Mouse (Mus musculus) C2C12 (cell line): ENCODE results near the gene Pou3f3. TPM values are rescaled to one million over a fixed set of nuclear protein-coding genes. Genes with fewer than 3 reads are reported as not detected.

Experiments used
- H3K27me3 ChIP-seq: one replicate; pipeline ENCODE4 v1.6.1; 2011; ENCODE audit not compliant: control insufficient read depth, insufficient read depth, insufficient read length
- H3K36me3 ChIP-seq: one replicate; pipeline ENCODE4 v1.6.1; 2011; ENCODE audit not compliant: control insufficient read depth, insufficient read depth
- H3K4me3 ChIP-seq: one replicate; pipeline ENCODE4 v1.5.1; 2011; ENCODE audit warnings: mild to moderate bottlenecking, control low read depth; ENCODE audit not compliant: poor library complexity, insufficient read depth, severe bottlenecking
- H3K79me2 ChIP-seq: one replicate; pipeline ENCODE4 v1.6.1; 2011; ENCODE audit not compliant: control insufficient read depth, insufficient read depth
- H3K79me3 ChIP-seq: one replicate; pipeline ENCODE4 v1.6.1; 2011; ENCODE audit warnings: low read depth, control low read depth
- H3ac ChIP-seq: one replicate; pipeline ENCODE3; 2011; ENCODE audit warnings: low read depth; ENCODE audit not compliant: control insufficient read depth, insufficient read length
- CEBPB ChIP-seq: IDR thresholded peaks from one replicate; pipeline ENCODE4 v1.6.1; 2011; ENCODE audit warnings: low read depth, mild to moderate bottlenecking, control low read depth, moderate library complexity
- CTCF ChIP-seq: IDR thresholded peaks from one replicate; pipeline ENCODE4 v1.5.1; 2011; ENCODE audit not compliant: control insufficient read depth, insufficient read depth, insufficient read length
- FOSL1 ChIP-seq: IDR thresholded peaks from one replicate; pipeline ENCODE4 v1.8.0; 2011; ENCODE audit warnings: mild to moderate bottlenecking, low read length; ENCODE audit not compliant: poor library complexity, insufficient read depth, severe bottlenecking
- MAX ChIP-seq: IDR thresholded peaks from one replicate; pipeline ENCODE4 v1.6.1; 2011; ENCODE audit warnings: mild to moderate bottlenecking, control low read depth
- MYOD1 ChIP-seq: IDR thresholded peaks from one replicate; pipeline ENCODE4 v1.6.1; 2011; ENCODE audit warnings: low read depth; ENCODE audit not compliant: control insufficient read depth, insufficient read length
- MYOG ChIP-seq: IDR thresholded peaks from one replicate; pipeline ENCODE4 v1.6.1; 2011; ENCODE audit not compliant: control insufficient read depth, insufficient read length; ENCODE audit errors: extremely low read depth
- USF1 ChIP-seq: IDR thresholded peaks from one replicate; pipeline ENCODE4 v1.6.1; 2011; ENCODE audit warnings: low read depth, mild to moderate bottlenecking, control low read depth, moderate library complexity
- polyA plus RNA-seq: library from polyadenylated mRNA; unstranded; fragments of >200 nt; fragmentation: generic; extraction: Trizol; gene quantifications from one replicate; pipeline ENCODE4 v1.2.1, GENCODE M21; 2012; ENCODE audit warnings: missing spikeins

Gene Pou3f3
- polyA plus RNA-seq, 1 experiment: not detected

DNA sequence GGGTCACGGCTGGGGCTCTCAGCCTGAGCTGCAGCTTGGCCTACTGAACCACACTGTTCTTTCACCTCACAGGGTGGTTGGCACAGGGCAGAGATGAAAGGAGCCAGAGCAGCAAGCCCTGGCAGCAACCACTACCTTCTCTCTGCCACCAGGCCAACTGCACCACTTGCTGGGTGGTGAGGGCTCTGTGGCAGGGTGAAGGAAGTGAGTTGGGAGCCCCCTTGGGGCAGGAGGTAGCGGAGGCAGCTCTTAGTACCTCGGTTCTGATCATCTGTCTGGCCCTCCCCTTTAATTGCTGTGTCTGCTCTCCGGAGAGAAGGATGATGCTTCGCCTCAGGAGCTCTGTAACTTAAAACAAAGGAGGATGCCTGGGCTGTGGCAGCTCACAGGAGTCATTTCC lies 23.0 kb downstream of the Pou3f3 start:
- Histone ChIP-seq H3K79me2 (no peaks in the 10 kb centered on the region), H3K4me3 (no peak overlapping the region), H3ac (no peak overlapping the region), H3K36me3 (no peaks in the 10 kb centered on the region), H3K79me3 (no peaks in the 10 kb centered on the region), H3K27me3 (peaks cover 17% of the 10 kb centered on the region)
- TF ChIP-seq CEBPB (no peak), MYOG (no peak), FOSL1 (no peak), USF1 (no peak), MAX (no peak), MYOD1 (no peak), CTCF (no peak)

DNA sequence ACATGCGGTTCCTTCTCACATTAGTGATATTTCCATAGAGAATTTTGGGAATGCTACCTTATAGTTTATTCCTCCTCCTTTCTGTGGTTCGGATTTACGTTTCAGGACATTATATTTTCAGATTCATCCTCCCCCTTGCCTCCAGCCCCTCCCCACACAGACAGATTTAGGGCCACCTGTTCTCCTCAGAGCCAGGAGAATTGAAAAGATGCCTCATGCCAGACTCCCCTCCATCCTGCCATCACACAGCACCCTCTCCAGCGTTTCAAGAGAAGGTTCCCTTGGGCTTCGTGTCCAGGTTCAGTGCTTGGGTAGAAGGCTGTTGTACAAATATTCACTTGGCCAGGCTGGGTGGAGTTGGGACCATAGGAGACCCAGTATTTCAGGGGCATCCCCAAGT lies 25.8 kb downstream of the Pou3f3 start:
- no peak overlapping the region for H3ac ChIP-seq
- peaks cover 11% of the 10 kb centered on the region for H3K27me3 ChIP-seq
- TF ChIP-seq MAX: no peak
- no peaks in the 10 kb centered on the region for H3K36me3 ChIP-seq
- no peak overlapping the region for H3K4me3 ChIP-seq
- no peaks in the 10 kb centered on the region for H3K79me3 ChIP-seq
- H3K79me2 ChIP-seq: no peaks in the 10 kb centered on the region

DNA sequence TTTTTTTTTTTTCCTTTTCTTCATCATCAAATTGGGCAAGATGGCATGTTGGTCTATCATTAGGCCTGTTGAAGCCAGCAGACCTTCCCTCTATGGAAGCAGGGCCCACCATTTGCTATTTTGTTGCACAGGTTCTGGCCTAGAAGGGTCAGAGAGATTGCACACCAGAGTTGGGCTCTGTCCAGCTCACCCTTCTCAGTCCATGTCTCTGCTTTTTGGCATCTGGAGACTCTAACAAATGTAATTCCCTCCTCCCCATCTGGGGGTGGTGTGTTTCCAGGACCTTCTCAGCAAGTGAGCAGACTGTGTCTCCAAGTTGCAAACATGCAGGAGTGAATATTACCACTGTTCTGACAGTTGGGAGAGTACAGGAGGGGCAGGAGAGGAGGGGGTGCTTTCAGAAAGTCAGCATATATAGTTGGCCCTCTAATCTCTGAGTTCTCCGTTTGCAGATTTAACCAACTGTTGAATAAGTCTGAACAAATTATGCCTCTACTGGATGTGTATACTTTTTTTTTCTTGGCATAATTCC lies 28.3 kb downstream of the Pou3f3 start:
- Histone ChIP-seq H3K79me3 (no peaks in the 10 kb centered on the region), H3K4me3 (no peak overlapping the region), H3K36me3 (no peaks in the 10 kb centered on the region), H3K79me2 (no peaks in the 10 kb centered on the region), H3ac (no peak overlapping the region), H3K27me3 (peaks cover 8% of the 10 kb centered on the region)
- no peak for TF ChIP-seq MAX

DNA sequence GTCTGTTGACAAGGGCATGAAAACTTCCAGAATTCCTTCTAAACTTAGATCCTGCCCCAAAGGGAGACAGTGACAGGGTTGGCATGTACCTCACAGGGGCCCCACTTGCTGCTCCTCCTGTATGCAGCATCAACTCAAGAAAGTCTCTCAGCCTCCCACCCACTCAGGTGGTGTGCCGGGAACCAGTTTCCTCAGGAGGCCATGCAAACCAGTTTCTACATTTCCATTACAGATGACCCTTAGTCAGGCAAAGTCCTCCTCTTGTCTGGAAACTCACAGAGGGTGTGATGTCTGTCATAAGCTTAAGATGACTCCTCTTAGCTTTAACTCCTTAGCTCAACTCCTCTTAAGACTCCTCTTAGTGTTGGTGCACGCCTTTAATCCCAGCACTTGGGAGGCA lies 29.3 kb downstream of the Pou3f3 start:
- Histone ChIP-seq H3K27me3 (peaks cover 3% of the 10 kb centered on the region), H3ac (no peak overlapping the region), H3K4me3 (no peak overlapping the region), H3K79me3 (no peaks in the 10 kb centered on the region), H3K79me2 (no peaks in the 10 kb centered on the region), H3K36me3 (no peaks in the 10 kb centered on the region)
- TF ChIP-seq MYOG (no peak), USF1 (no peak), FOSL1 (no peak), CEBPB (no peak), MYOD1 (no peak), CTCF (no peak), MAX (no peak)

DNA sequence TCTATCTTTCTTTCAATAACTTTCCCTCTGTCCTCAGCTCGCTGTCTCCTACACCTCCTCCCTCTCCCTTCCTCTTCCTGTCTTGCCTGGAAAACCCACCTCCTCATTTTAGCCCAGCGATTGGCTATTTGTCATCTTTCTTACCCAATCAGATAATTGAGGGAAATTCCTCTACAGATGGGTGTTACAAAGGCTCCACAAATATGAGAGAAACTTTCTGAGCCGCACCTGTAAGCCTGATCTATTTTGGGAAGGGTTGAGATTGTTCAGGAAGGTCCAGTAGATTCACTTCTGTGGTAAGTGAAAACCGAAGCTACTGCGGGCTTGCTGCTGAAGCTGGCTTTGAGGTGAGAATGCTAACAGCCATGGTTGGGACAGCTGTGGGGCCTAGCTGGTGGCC lies 31.6 kb downstream of the Pou3f3 start:
- Histone ChIP-seq H3K79me2 (no peaks in the 10 kb centered on the region), H3ac (no peak overlapping the region), H3K27me3 (no peaks in the 10 kb centered on the region), H3K79me3 (no peaks in the 10 kb centered on the region), H3K36me3 (no peaks in the 10 kb centered on the region), H3K4me3 (no peak overlapping the region)
- TF ChIP-seq MYOG (no peak), MAX (no peak)

DNA sequence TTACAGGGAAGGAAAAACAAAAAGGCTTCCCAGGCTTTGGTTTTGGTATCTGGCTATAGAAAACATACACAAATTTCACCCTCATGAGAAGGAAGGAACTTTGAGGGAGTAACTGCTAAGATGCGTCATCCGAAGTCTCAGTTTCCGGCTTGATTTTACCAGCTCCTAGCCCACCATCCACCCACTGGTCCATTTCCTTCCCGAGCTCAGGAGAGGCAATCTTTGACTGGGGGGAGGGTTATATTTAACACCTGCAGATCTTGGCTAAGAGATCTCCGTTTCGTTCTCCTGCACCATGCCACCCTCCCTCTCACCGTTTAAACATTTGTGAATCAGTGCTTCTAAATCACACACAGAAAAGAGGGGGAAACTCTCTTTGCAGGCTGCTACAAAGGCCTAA lies 32.1 kb downstream of the Pou3f3 start:
- TF ChIP-seq CTCF (no peak), MYOD1 (no peak), FOSL1 (no peak), CEBPB (no peak), MAX (no peak), MYOG (no peak)
- Histone ChIP-seq H3K79me2 (no peaks in the 10 kb centered on the region), H3K27me3 (no peaks in the 10 kb centered on the region), H3K36me3 (no peaks in the 10 kb centered on the region), H3ac (no peak overlapping the region), H3K4me3 (no peak overlapping the region), H3K79me3 (no peaks in the 10 kb centered on the region)
